Mouse (Mus musculus): ENCODE measurements around the gene Nat8f2.
"Not testable (repeated sequence)": the region's sequence is repeated elsewhere in the genome, so short reads cannot be mapped to it uniquely, and the experiment has no call there.

Nat8f2 gene

GRCm38 (mm10) chr6:85863840-85864239, 5.1 kb downstream of the Nat8f2 start:
- DNase-seq (ENCODE audit: low spot score), result no peak

GRCm38 (mm10) chr6:85863136-85863535, 5.8 kb downstream of the Nat8f2 start:
- DNase-seq (ENCODE audit: low spot score), result no peak

- no peak for DNase-seq (ENCODE audit: low spot score)
These were observed 6.4 kb downstream of the Nat8f2 start for GRCm38 (mm10) chr6:85862565-85862964.

- no peak for DNase-seq (ENCODE audit: low spot score)
These were observed 7.7 kb downstream of the Nat8f2 start for GRCm38 (mm10) chr6:85861247-85861646.

GRCm38 (mm10) chr6:85856194-85856678, 12.7 kb downstream of the Nat8f2 start:
- DNase-seq (ENCODE audit: low spot score), result no peak

- DNase-seq (ENCODE audit: low spot score), result no peak
These were observed 15.5 kb downstream of the Nat8f2 start for GRCm38 (mm10) chr6:85853481-85853880.

- no peak for DNase-seq (ENCODE audit: low spot score)
These were observed 17.7 kb downstream of the Nat8f2 start for GRCm38 (mm10) chr6:85851062-85851773.

GRCm38 (mm10) chr6:85849240-85849639, 19.7 kb downstream of the Nat8f2 start:
- no peak for DNase-seq (ENCODE audit: low spot score)

GRCm38 (mm10) chr6:85848140-85848539, 20.8 kb downstream of the Nat8f2 start:
- DNase-seq (ENCODE audit: low spot score), result no peak

- DNase-seq (ENCODE audit: low spot score), result no peak
These were observed 22.0 kb downstream of the Nat8f2 start for GRCm38 (mm10) chr6:85846921-85847320.

- DNase-seq (ENCODE audit: low spot score), result not testable (repeated sequence)
These were observed 25.1 kb downstream of the Nat8f2 start for GRCm38 (mm10) chr6:85843677-85844458.

- DNase-seq (ENCODE audit: low spot score), result no peak
These were observed 29.0 kb downstream of the Nat8f2 start for GRCm38 (mm10) chr6:85839982-85840381.

GRCm38 (mm10) chr6:85838674-85839073, 30.3 kb downstream of the Nat8f2 start:
- DNase-seq (ENCODE audit: low spot score), result peak; percentile 18

- peak; percentile 61 for DNase-seq (ENCODE audit: low spot score)
These were observed 31.7 kb downstream of the Nat8f2 start for GRCm38 (mm10) chr6:85837307-85837706.

- DNase-seq (ENCODE audit: low spot score), result peak; percentile 54
These were observed 32.1 kb downstream of the Nat8f2 start for GRCm38 (mm10) chr6:85836827-85837226.

GRCm38 (mm10) chr6:85836098-85836497, 32.9 kb downstream of the Nat8f2 start:
- not testable (repeated sequence) for DNase-seq (ENCODE audit: low spot score)

GRCm38 (mm10) chr6:85835104-85835503, 33.9 kb downstream of the Nat8f2 start:
- not testable (repeated sequence) for DNase-seq (ENCODE audit: low spot score)

GRCm38 (mm10) chr6:85834504-85835100, 34.4 kb downstream of the Nat8f2 start:
- DNase-seq (ENCODE audit: low spot score), result not testable (repeated sequence)

GRCm38 (mm10) chr6:85831796-85832321, 37.1 kb downstream of the Nat8f2 start, which contains the start of gene Nat8:
TSS of gene Nat8 (minus strand) at chr6:85832082.
- no peak for DNase-seq (ENCODE audit: low spot score)

GRCm38 (mm10) chr6:85829462-85829861, 39.5 kb downstream of the Nat8f2 start:
- DNase-seq (ENCODE audit: low spot score), result no peak

- no peak for DNase-seq (ENCODE audit: low spot score)
These were observed 43.1 kb downstream of the Nat8f2 start for GRCm38 (mm10) chr6:85825886-85826285.

- DNase-seq (ENCODE audit: low spot score), result no peak
These were observed 45.4 kb downstream of the Nat8f2 start for GRCm38 (mm10) chr6:85823382-85824090.

All from embryo, embryonic 10.5 days (tissue).